Mouse (Mus musculus): Measurements from ENCODE around the gene C1qtnf5. TPM values are rescaled to one million over a fixed set of nuclear protein-coding genes. Genes with fewer than 3 reads are reported as not detected.
A peak's percentile ranks its signal among the peaks of the same experiment; 100 is the strongest.

Gene C1qtnf5
- polyA plus RNA-seq, 1 experiment from 2014 or later = 5.7 TPM

DNA sequence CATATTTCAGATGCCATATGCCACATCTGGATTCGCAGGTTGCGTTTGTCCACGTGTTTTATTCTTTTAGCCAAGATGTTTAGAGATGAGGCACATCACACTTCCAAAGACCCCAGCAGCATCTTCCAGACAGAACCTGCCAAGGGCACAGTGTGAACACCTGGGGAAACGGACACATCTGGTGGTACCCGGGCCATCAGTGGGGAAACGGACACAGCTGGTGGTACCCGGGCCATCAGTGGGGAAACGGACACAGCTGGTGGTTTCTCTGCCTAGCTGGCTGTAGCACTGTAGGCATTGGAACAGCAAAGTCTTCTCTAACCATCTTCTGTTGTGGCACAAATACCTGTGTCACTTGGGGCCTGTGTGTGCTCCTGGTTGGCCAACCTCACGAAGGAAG is 11.3 kb upstream of the C1qtnf5 start:
- no peak for ATAC-seq (ENCODE audit: low FRiP score, low TSS enrichment)
- no peaks in the 10 kb centered on the region for H3K9me3 ChIP-seq (ENCODE audit: low read length)
- no peak overlapping the region for H3K4me2 ChIP-seq (replicated peaks; ENCODE audit: low read depth, low read length)
- H3K27ac ChIP-seq (ENCODE audit: low read length) = no peak overlapping the region
- WGBS = 90% methylated on average over 9 of the region's 9 CpGs
- H3K9ac ChIP-seq (replicated peaks; ENCODE audit: low read length) = no peak overlapping the region
- H3K36me3 ChIP-seq (ENCODE audit: insufficient read depth, low read length) = peaks cover 17% of the 10 kb centered on the region
- no peak overlapping the region for H3K4me3 ChIP-seq (ENCODE audit: low read length)
- H3K4me1 ChIP-seq (ENCODE audit: insufficient read depth, low read length) = peaks cover 8% of the 10 kb centered on the region; the same call in 1 of the 2 replicates
- H3K27me3 ChIP-seq (ENCODE audit: insufficient read depth, low read length) = no peaks in the 10 kb centered on the region

DNA sequence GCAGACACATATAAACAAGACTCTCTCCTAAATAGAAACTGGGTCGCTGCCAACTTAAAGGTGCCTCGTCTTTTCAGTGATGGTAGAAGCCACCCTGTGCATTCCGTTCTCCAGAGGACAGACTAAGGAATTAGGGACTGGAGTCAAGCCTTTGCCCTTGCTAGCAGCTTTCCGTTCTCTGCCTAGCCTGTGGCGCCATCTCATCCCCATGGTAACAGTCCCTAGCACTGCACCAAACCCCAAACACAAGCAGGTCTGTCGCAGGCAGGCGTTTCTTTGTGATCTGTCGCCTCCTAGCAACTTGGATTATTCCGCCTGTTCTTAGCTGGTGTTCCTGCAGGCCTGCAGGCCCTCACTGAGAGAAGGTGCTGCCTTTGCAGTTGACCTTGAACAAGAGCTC is 10.5 kb upstream of the C1qtnf5 start:
- no peak for ATAC-seq (ENCODE audit: low FRiP score, low TSS enrichment)
- Histone ChIP-seq H3K4me2 (replicated peaks; ENCODE audit: low read depth, low read length) (no peak overlapping the region), H3K27ac (ENCODE audit: low read length) (0 out of 2 replicates have a peak overlapping the region, but pooled peaks have one; percentile 26), H3K9me3 (ENCODE audit: low read length) (no peaks in the 10 kb centered on the region), H3K9ac (replicated peaks; ENCODE audit: low read length) (no peak overlapping the region), H3K4me1 (ENCODE audit: insufficient read depth, low read length) (peaks cover 12% of the 10 kb centered on the region), H3K36me3 (ENCODE audit: insufficient read depth, low read length) (peaks cover 12% of the 10 kb centered on the region), H3K27me3 (ENCODE audit: insufficient read depth, low read length) (no peaks in the 10 kb centered on the region), H3K4me3 (ENCODE audit: low read length) (no peak overlapping the region)
- 39% methylated on average over 9 of the region's 9 CpGs for WGBS

DNA sequence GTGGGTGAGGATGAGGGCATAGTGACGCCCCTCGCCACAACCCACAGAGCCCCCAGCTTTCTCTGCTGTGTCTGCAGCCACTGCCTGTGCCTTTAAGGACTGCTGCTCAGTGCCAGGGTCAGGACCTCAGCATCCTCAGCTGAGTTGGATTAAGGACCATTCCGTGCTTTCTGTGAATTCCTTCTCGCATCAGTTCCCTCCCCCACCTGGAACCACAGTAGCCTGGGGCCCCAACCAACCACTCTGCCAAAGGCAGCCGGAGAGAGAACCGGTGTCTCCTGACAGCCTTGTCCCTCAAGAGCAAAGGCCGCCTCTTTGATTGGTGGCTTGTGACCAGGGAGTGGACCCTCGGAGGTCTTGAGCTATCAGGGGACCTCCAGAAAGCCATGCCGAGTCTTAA is 5.6 kb upstream of the C1qtnf5 start, which contains the start of gene Mfrp:
TSS of gene Mfrp (plus strand) at position 240 of the 400 bp plus-strand sequence.
- no peaks in the 10 kb centered on the region for H3K9me3 ChIP-seq (ENCODE audit: low read length)
- peaks cover 21% of the 10 kb centered on the region for H3K4me1 ChIP-seq (ENCODE audit: insufficient read depth, low read length)
- H3K27me3 ChIP-seq (ENCODE audit: insufficient read depth, low read length) = no peaks in the 10 kb centered on the region
- ATAC-seq (ENCODE audit: low FRiP score, low TSS enrichment) = 0 out of 2 replicates have a peak, but pooled peaks have one; percentile 29
- no peak within 1 kb of the TSS for H3K9ac ChIP-seq (replicated peaks; ENCODE audit: low read length)
- no peak within 1 kb of the TSS for H3K27ac ChIP-seq (ENCODE audit: low read length)
- H3K36me3 ChIP-seq (ENCODE audit: insufficient read depth, low read length) = peaks cover 11% of the 10 kb centered on the region
- H3K4me3 ChIP-seq (ENCODE audit: low read length) = no peak within 1 kb of the TSS
- no peak within 1 kb of the TSS for H3K4me2 ChIP-seq (replicated peaks; ENCODE audit: low read depth, low read length)
- 38% methylated on average over 9 of the region's 9 CpGs for WGBS

DNA sequence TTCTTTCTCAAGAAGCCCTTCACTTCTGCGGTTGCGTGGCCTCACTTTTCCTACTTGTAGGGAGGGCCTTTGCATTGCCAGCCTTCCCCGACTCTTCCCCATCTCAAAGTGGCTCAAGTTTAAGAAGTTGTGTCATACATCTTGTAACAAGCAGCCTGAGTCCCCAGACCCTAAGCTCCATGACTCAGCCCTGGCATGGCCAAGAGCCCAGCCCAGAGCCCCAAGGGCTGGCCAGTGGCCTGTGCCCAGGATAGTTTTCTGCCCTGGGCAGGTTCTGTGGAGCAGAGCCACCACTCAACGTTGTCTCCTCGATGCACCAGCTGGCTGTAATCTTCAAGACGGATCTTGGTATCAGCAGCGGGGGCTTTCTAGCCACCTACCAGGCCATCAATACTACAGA is 2.2 kb upstream of the C1qtnf5 start:
- WGBS = 89% methylated on average over 7 of the region's 7 CpGs
- Histone ChIP-seq H3K4me3 (ENCODE audit: low read length) (no peak overlapping the region), H3K9ac (replicated peaks; ENCODE audit: low read length) (no peak overlapping the region), H3K36me3 (ENCODE audit: insufficient read depth, low read length) (peaks cover 11% of the 10 kb centered on the region), H3K9me3 (ENCODE audit: low read length) (no peaks in the 10 kb centered on the region), H3K4me2 (replicated peaks; ENCODE audit: low read depth, low read length) (no peak overlapping the region), H3K27me3 (ENCODE audit: insufficient read depth, low read length) (no peaks in the 10 kb centered on the region), H3K4me1 (ENCODE audit: insufficient read depth, low read length) (peaks cover 55% of the 10 kb centered on the region), H3K27ac (ENCODE audit: low read length) (no peak overlapping the region)
- ATAC-seq (ENCODE audit: low FRiP score, low TSS enrichment) = no peak

DNA sequence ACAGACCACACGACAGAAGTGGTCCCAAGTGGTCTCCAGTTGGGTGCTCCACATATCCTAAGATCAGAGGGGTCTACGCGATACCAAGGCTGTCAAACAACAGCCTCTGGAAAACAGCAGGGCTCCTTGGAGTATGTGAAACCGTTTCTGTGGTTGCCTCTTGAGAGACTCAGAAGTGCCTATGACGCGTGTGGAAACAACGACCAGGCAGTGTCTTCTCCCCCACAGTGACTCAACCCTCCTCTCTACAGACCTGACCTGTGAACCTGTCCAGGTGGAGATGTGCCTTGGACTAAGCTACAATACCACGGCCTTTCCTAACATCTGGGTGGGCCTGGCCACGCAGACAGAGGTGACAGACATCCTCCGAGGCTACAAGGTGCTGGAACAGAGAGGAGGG is 1.3 kb upstream of the C1qtnf5 start:
- H3K4me1 ChIP-seq (ENCODE audit: insufficient read depth, low read length) = peaks cover 64% of the 10 kb centered on the region
- 77% methylated on average over 10 of the region's 10 CpGs for WGBS

GRCm38 (mm10) chr9:44106182-44106581 is 863 bp upstream of the C1qtnf5 start:
- no peak overlapping the region for H3K27ac ChIP-seq (ENCODE audit: low read length)
- H3K4me1 ChIP-seq (ENCODE audit: insufficient read depth, low read length) = peaks cover 64% of the 10 kb centered on the region
- no peaks in the 10 kb centered on the region for H3K27me3 ChIP-seq (ENCODE audit: insufficient read depth, low read length)
- peaks cover 17% of the 10 kb centered on the region for H3K36me3 ChIP-seq (ENCODE audit: insufficient read depth, low read length)
- no peak overlapping the region for H3K9ac ChIP-seq (replicated peaks; ENCODE audit: low read length)
- H3K4me2 ChIP-seq (replicated peaks; ENCODE audit: low read depth, low read length) = no peak overlapping the region
- WGBS = 72% methylated on average over 7 of the region's 7 CpGs
- no peak for ATAC-seq (ENCODE audit: low FRiP score, low TSS enrichment)
- no peak overlapping the region for H3K4me3 ChIP-seq (ENCODE audit: low read length)
- H3K9me3 ChIP-seq (ENCODE audit: low read length) = no peaks in the 10 kb centered on the region

More for the DNA sequence above, 1.3 kb upstream of the C1qtnf5 start:
- Histone ChIP-seq H3K36me3 (ENCODE audit: insufficient read depth, low read length) (peaks cover 17% of the 10 kb centered on the region), H3K9ac (replicated peaks; ENCODE audit: low read length) (no peak overlapping the region), H3K27ac (ENCODE audit: low read length) (no peak overlapping the region), H3K9me3 (ENCODE audit: low read length) (no peaks in the 10 kb centered on the region), H3K27me3 (ENCODE audit: insufficient read depth, low read length) (no peaks in the 10 kb centered on the region), H3K4me2 (replicated peaks; ENCODE audit: low read depth, low read length) (no peak overlapping the region), H3K4me3 (ENCODE audit: low read length) (no peak overlapping the region)
- ATAC-seq (ENCODE audit: low FRiP score, low TSS enrichment) = no peak

GRCm38 (mm10) chr9:44106596-44106995 is 449 bp upstream of the C1qtnf5 start:
- no peak overlapping the region for H3K9ac ChIP-seq (replicated peaks; ENCODE audit: low read length)
- 61% methylated on average over 4 of the region's 4 CpGs for whole genome bisulfite sequencing
- peaks cover 60% of the 10 kb centered on the region for H3K4me1 ChIP-seq (ENCODE audit: insufficient read depth, low read length)
- no peak for ATAC-seq (ENCODE audit: low FRiP score, low TSS enrichment)
- H3K9me3 ChIP-seq (ENCODE audit: low read length) = no peaks in the 10 kb centered on the region
- no peaks in the 10 kb centered on the region for H3K27me3 ChIP-seq (ENCODE audit: insufficient read depth, low read length)
- H3K36me3 ChIP-seq (ENCODE audit: insufficient read depth, low read length) = peaks cover 17% of the 10 kb centered on the region
- no peak overlapping the region for H3K4me3 ChIP-seq (ENCODE audit: low read length)
- no peak overlapping the region for H3K4me2 ChIP-seq (replicated peaks; ENCODE audit: low read depth, low read length)
- no peak overlapping the region; the same call in 1 of the 2 replicates for H3K27ac ChIP-seq (ENCODE audit: low read length)

GRCm38 (mm10) chr9:44107557-44108179 is 623 bp downstream of the C1qtnf5 start:
- peak overlapping the region; percentile 39 for H3K9ac ChIP-seq (replicated peaks; ENCODE audit: low read length)
- peak overlapping the region; percentile 46 for H3K4me2 ChIP-seq (replicated peaks; ENCODE audit: low read depth, low read length)
- peak overlapping the region; percentile 28 for H3K4me3 ChIP-seq (ENCODE audit: low read length)
- H3K36me3 ChIP-seq (ENCODE audit: insufficient read depth, low read length) = peaks cover 17% of the 10 kb centered on the region
- peak overlapping the region; percentile 84 for H3K27ac ChIP-seq (ENCODE audit: low read length)
- ATAC-seq (ENCODE audit: low FRiP score, low TSS enrichment) = peak; percentile 10
- no peaks in the 10 kb centered on the region for H3K9me3 ChIP-seq (ENCODE audit: low read length)
- H3K27me3 ChIP-seq (ENCODE audit: insufficient read depth, low read length) = no peaks in the 10 kb centered on the region
- H3K4me1 ChIP-seq (ENCODE audit: insufficient read depth, low read length) = peaks cover 57% of the 10 kb centered on the region
- 31% methylated on average over 25 of the region's 25 CpGs for WGBS

DNA sequence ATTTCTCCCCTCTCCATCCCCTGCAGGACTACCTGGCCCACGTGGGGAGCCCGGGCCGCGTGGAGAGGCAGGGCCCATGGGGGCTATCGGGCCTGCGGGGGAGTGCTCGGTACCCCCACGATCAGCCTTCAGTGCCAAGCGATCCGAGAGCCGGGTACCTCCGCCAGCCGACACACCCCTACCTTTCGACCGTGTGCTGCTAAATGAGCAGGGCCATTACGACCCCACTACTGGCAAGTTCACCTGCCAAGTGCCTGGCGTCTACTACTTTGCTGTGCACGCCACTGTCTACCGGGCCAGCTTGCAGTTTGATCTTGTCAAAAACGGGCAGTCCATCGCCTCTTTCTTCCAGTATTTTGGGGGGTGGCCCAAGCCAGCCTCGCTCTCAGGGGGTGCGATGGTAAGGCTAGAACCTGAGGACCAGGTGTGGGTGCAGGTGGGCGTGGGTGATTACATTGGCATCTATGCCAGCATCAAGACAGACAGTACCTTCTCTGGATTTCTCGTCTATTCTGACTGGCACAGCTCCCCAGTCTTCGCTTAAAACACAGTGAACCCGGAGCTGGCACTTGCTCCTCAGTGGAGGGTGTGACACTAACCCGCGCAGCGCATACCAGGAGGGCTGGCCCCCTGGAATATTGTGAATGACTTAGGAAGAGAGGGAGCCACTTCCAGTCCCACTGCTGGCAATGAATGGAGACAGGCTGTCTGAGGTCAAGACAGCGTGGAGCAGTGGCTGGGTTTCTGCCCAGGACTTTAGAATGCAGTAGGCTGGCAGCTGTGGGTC is 1.4 kb downstream of the C1qtnf5 start:
- WGBS = 76% methylated on average over 31 of the region's 31 CpGs
- H3K9me3 ChIP-seq (ENCODE audit: low read length) = no peaks in the 10 kb centered on the region
- H3K4me2 ChIP-seq (replicated peaks; ENCODE audit: low read depth, low read length) = peak overlapping the region; percentile 47; the same call in 1 of the 2 replicates
- 0 out of 2 replicates have a peak overlapping the region, but pooled peaks have one; percentile 28 for H3K4me3 ChIP-seq (ENCODE audit: low read length)
- peak overlapping the region; percentile 43 for H3K9ac ChIP-seq (replicated peaks; ENCODE audit: low read length)
- ATAC-seq (ENCODE audit: low FRiP score, low TSS enrichment) = no peak
- H3K36me3 ChIP-seq (ENCODE audit: insufficient read depth, low read length) = peaks cover 17% of the 10 kb centered on the region
- H3K4me1 ChIP-seq (ENCODE audit: insufficient read depth, low read length) = peaks cover 57% of the 10 kb centered on the region
- peak overlapping the region; percentile 84; the same call in 1 of the 2 replicates for H3K27ac ChIP-seq (ENCODE audit: low read length)
- H3K27me3 ChIP-seq (ENCODE audit: insufficient read depth, low read length) = no peaks in the 10 kb centered on the region

Measured in kidney, embryonic 16.5 days (tissue).